Mouse (Mus musculus): ENCODE data around the gene Lrriq1.
A peak's percentile ranks its signal among the peaks of the same experiment; 100 is the strongest.

Gene Lrriq1

GRCm38 (mm10) chr10:103029132-103029729 lies 206.9 kb downstream of the Lrriq1 start:
- peak; percentile 2 for DNase-seq (ENCODE audit: low read depth)

GRCm38 (mm10) chr10:103028253-103029131 lies 207.6 kb downstream of the Lrriq1 start:
- DNase-seq (ENCODE audit: low read depth), result peak; percentile 2

- DNase-seq (ENCODE audit: low read depth), result no peak
Measured at GRCm38 (mm10) chr10:103027931-103028252, 208.2 kb downstream of the Lrriq1 start.

GRCm38 (mm10) chr10:103027226-103027930 lies 208.7 kb downstream of the Lrriq1 start:
- peak; percentile 12 for DNase-seq (ENCODE audit: low read depth)

GRCm38 (mm10) chr10:103026636-103027225 lies 209.4 kb downstream of the Lrriq1 start:
- DNase-seq (ENCODE audit: low read depth), result no peak

GRCm38 (mm10) chr10:103002556-103002955 lies 233.6 kb downstream of the Lrriq1 start:
- DNase-seq (ENCODE audit: low read depth), result no peak

GRCm38 (mm10) chr10:103000902-103001301 lies 235.2 kb downstream of the Lrriq1 start:
- DNase-seq (ENCODE audit: low read depth), result no peak

GRCm38 (mm10) chr10:102999584-102999983 lies 236.5 kb downstream of the Lrriq1 start:
- DNase-seq (ENCODE audit: low read depth), result no peak
